Mouse (Mus musculus): ENCODE measurements at regions not wholly inside any gene's neighbourhood (a gene's known extent, or its start where the extent isn't known, plus 50 kb on each side); places are given as distances from the start of the nearest gene placed in this dataset.
A peak's percentile ranks its signal among the peaks of the same experiment; 100 is the strongest.

DNA sequence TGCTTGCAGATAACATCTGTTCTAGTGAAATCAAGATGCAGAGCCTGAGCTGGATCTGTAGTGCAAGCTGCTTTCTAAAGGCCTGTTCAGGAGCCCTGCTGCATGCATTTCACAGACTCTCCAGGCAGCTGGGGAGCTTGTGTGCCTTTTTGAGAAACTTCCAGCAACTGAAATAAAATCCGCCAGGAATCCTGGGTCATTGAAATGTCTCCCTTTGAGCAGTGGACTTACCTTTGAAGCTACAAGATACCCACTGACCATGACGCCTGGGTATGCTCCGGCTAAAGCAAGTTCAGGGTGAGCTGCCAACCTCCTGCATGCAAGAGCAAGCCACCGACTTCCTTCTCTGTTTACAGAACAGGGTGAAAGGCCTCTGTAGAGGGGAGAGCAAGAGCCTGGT, 278.7 kb downstream of the Cenpw start:
- TF ChIP-seq CTCF (conservative IDR thresholded peaks at IDR 0.05; ENCODE audit: low read length) = no peak
- no peak for TF ChIP-seq NANOG (IDR thresholded peaks at IDR 0.05; ENCODE audit: borderline replicate concordance, low read length)
- TF ChIP-seq POU5F1 (IDR thresholded peaks at IDR 0.05; ENCODE audit: borderline replicate concordance, low read length) = no peak
- H3K36me3 ChIP-seq (ENCODE audit: insufficient read depth, low read length) = no peaks in the 10 kb centered on the region
- H3K4me1 ChIP-seq (replicated peaks; ENCODE audit: low read depth, low read length) = no peaks in the 10 kb centered on the region
- no peaks in the 10 kb centered on the region for H3K9me3 ChIP-seq (ENCODE audit: low read length)
- H3K27me3 ChIP-seq (ENCODE audit: insufficient read depth, low read length) = no peaks in the 10 kb centered on the region
- no peak overlapping the region for H3K4me3 ChIP-seq (replicated peaks; ENCODE audit: low read length)

DNA sequence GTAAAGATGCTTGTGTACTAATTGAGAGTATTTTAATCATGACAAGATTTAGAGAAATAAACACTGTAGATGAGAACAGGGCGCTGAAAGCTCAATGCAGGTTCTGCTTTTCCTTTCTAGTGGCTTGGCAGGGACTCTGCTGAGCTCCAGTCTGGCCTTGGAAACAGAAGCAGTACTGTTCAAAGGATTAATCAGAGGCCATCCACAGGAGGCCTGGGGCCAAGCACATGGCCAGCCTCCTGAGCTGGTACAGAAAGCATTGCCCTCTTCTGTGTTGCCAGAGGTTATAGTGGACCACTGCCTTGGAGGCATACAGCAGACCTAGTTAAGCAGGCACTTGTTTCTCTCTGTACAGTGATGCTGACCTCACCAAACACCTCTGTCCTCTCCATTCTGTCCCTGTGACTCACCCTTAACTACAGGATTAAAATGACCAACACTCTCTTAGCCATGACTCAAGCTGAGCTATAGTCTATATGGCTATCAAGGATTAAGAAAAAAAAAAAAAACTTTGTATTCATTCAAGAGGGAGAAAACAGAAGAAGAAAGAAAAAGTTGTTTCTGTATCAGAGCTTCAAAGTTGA, 302.5 kb downstream of the Cenpw start:
- Histone ChIP-seq H3K27me3 (ENCODE audit: insufficient read depth, low read length) (no peaks in the 10 kb centered on the region), H3K4me3 (replicated peaks; ENCODE audit: low read length) (no peak overlapping the region), H3K9me3 (ENCODE audit: low read length) (no peaks in the 10 kb centered on the region), H3K36me3 (ENCODE audit: insufficient read depth, low read length) (no peaks in the 10 kb centered on the region), H3K4me1 (replicated peaks; ENCODE audit: low read depth, low read length) (no peaks in the 10 kb centered on the region)
- TF ChIP-seq NANOG (IDR thresholded peaks at IDR 0.05; ENCODE audit: borderline replicate concordance, low read length) = no peak
- TF ChIP-seq CTCF (conservative IDR thresholded peaks at IDR 0.05; ENCODE audit: low read length) = no peak
- TF ChIP-seq POU5F1 (IDR thresholded peaks at IDR 0.05; ENCODE audit: borderline replicate concordance, low read length) = no peak

DNA sequence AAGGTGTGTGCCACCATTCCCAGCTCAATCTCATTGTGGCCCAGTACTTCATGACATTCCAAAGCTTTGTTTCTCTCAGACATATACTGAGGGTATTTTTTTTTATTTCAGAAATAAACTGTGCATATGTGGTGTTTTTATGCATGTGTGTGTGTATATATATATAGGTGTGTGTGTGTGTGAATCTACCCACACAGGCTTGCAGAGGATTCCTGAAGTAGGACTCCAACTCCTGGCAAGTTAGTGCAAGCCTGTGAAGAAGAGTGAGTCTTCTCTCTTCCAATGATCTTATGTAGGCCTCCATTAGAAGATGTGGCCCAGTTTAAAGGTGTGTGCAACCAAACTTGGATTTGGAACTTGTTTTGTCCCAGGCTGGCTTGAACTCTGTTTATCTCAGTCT, 328.9 kb upstream of the Rspo3 start:
- H3K36me3 ChIP-seq (ENCODE audit: insufficient read depth, low read length) = no peaks in the 10 kb centered on the region
- H3K4me3 ChIP-seq (replicated peaks; ENCODE audit: low read length) = no peak overlapping the region
- TF ChIP-seq NANOG (IDR thresholded peaks at IDR 0.05; ENCODE audit: borderline replicate concordance, low read length) (no peak), CTCF (conservative IDR thresholded peaks at IDR 0.05; ENCODE audit: low read length) (no peak), POU5F1 (IDR thresholded peaks at IDR 0.05; ENCODE audit: borderline replicate concordance, low read length) (no peak)
- peaks cover 11% of the 10 kb centered on the region for H3K4me1 ChIP-seq (replicated peaks; ENCODE audit: low read depth, low read length)
- H3K27me3 ChIP-seq (ENCODE audit: insufficient read depth, low read length) = 0 out of 2 replicates have a peak, but pooled peaks cover 7% of the 10 kb centered on the region
- H3K9me3 ChIP-seq (ENCODE audit: low read length) = no peaks in the 10 kb centered on the region

DNA sequence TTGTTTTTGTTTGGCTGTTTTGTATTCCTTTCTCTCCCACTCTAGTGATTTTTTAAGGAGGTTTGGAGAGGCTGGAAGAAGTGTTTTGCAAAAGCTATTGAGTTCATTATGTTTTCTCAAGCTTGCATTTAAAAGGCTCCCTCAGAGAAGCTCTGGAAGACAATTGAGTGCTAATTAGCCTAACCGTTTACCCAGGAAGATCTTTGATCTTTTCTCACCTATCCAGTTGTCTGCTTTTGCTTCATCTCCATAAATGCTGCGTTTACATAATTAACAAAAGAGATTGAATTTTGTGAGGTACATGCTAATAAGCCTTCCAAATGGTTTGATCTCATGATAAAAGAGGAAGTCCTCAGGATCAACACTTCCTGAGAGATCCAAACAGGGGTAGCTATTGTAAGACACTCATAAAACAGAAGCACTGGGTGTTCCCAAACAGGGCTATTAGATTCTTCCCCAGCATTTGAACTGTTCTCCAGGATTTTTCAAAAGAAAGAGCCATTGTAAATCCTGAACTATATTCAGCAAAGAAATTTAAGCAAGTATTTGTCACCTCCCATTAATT, 320.2 kb upstream of the Rspo3 start:
- Histone ChIP-seq H3K36me3 (ENCODE audit: insufficient read depth, low read length) (no peaks in the 10 kb centered on the region), H3K27me3 (ENCODE audit: insufficient read depth, low read length) (peaks cover 10% of the 10 kb centered on the region; the same call in 1 of the 2 replicates), H3K4me1 (replicated peaks; ENCODE audit: low read depth, low read length) (peaks cover 23% of the 10 kb centered on the region), H3K9me3 (ENCODE audit: low read length) (no peaks in the 10 kb centered on the region), H3K4me3 (replicated peaks; ENCODE audit: low read length) (no peak overlapping the region)
- peak; percentile 39; the same call in 1 of the 2 replicates for TF ChIP-seq POU5F1 (IDR thresholded peaks at IDR 0.05; ENCODE audit: borderline replicate concordance, low read length)
- peak; percentile 86 for TF ChIP-seq NANOG (IDR thresholded peaks at IDR 0.05; ENCODE audit: borderline replicate concordance, low read length)
- TF ChIP-seq CTCF (conservative IDR thresholded peaks at IDR 0.05; ENCODE audit: low read length) = no peak

DNA sequence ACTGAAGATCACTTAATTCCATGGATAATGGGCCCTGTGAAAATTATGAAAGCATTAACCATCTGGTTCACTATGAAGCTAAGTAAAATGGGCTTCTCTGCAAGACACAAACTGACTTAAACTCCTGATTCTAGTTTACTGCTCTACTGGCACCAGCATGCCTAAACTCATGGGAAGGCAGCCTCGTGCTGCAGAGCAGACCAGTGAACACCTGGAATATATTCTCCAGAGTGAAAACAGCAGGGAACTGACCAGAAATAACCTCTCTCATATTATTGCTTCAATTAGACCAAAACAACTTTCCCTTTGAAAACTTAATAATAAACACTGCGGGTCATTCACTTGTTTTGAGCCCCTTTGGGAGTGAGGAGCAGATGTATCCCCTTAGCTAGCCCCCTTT, 316.8 kb upstream of the Rspo3 start:
- Histone ChIP-seq H3K36me3 (ENCODE audit: insufficient read depth, low read length) (no peaks in the 10 kb centered on the region), H3K9me3 (ENCODE audit: low read length) (no peaks in the 10 kb centered on the region), H3K27me3 (ENCODE audit: insufficient read depth, low read length) (peaks cover 5% of the 10 kb centered on the region; the same call in 1 of the 2 replicates), H3K4me3 (replicated peaks; ENCODE audit: low read length) (no peak overlapping the region), H3K4me1 (replicated peaks; ENCODE audit: low read depth, low read length) (peaks cover 23% of the 10 kb centered on the region)
- TF ChIP-seq POU5F1 (IDR thresholded peaks at IDR 0.05; ENCODE audit: borderline replicate concordance, low read length) = no peak
- no peak for TF ChIP-seq NANOG (IDR thresholded peaks at IDR 0.05; ENCODE audit: borderline replicate concordance, low read length)
- TF ChIP-seq CTCF (conservative IDR thresholded peaks at IDR 0.05; ENCODE audit: low read length) = no peak

DNA sequence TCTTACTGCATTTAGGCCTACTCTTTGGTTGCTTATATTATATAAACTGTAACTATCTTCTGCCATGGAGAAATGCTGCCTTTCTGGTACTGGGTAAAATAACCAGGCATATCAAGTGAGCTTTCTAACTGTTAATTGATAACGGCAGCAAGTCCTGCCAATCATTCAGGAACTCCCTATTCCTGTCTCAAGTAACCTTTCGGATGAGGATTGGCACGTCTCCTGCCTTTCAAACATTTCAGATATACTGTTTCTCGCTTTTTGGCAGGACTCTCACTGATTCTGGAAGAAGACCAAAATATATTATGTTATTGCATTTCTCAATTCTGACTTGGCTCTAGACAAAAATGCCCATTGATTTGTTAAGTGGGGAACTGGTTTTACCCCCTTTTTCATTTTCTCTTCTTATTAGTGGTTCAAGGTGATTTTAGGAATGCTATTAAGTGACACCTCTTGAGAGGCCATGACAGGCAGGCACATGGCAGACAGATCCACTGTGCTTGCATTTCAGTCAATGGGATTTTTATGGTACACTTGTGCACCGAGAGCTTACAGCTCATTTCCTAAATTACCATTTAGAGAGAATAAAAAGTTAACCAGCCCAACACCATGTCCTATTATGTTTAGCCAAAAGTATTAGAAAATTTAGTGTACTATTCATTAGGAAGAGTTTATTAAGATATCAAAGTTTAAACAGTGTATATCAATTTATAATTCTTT, 289.4 kb upstream of the Rspo3 start:
- TF ChIP-seq CTCF (conservative IDR thresholded peaks at IDR 0.05; ENCODE audit: low read length) (no peak), NANOG (IDR thresholded peaks at IDR 0.05; ENCODE audit: borderline replicate concordance, low read length) (no peak), POU5F1 (IDR thresholded peaks at IDR 0.05; ENCODE audit: borderline replicate concordance, low read length) (no peak)

DNA sequence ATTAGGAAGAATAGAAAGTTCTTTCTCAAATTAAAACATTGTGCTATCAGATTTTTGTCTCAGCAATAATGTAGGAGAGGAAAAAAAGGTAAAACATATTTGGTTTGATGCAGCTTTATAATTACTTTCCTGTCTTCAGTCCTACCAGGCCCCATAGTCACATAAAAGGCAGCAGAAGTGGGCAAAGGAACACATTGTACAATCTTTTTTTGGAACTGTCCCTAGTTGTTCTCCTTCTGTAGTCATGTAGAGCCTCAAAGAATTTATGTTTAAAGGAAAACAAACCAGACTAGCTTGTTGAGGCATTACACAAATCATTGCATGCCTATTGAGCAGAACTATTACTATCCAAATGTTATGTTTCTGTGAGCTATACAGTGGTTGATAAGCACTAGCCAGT, 288.7 kb upstream of the Rspo3 start:
- no peaks in the 10 kb centered on the region for H3K9me3 ChIP-seq (ENCODE audit: low read length)
- no peaks in the 10 kb centered on the region for H3K36me3 ChIP-seq (ENCODE audit: insufficient read depth, low read length)
- no peak overlapping the region for H3K4me3 ChIP-seq (replicated peaks; ENCODE audit: low read length)
- H3K4me1 ChIP-seq (replicated peaks; ENCODE audit: low read depth, low read length) = no peaks in the 10 kb centered on the region
- no peaks in the 10 kb centered on the region for H3K27me3 ChIP-seq (ENCODE audit: insufficient read depth, low read length)
- TF ChIP-seq NANOG (IDR thresholded peaks at IDR 0.05; ENCODE audit: borderline replicate concordance, low read length) = no peak
- TF ChIP-seq POU5F1 (IDR thresholded peaks at IDR 0.05; ENCODE audit: borderline replicate concordance, low read length) = no peak
- TF ChIP-seq CTCF (conservative IDR thresholded peaks at IDR 0.05; ENCODE audit: low read length) = no peak

More for the DNA sequence above, 289.4 kb upstream of the Rspo3 start:
- Histone ChIP-seq H3K4me1 (replicated peaks; ENCODE audit: low read depth, low read length) (no peaks in the 10 kb centered on the region), H3K36me3 (ENCODE audit: insufficient read depth, low read length) (no peaks in the 10 kb centered on the region), H3K27me3 (ENCODE audit: insufficient read depth, low read length) (no peaks in the 10 kb centered on the region), H3K4me3 (replicated peaks; ENCODE audit: low read length) (no peak overlapping the region), H3K9me3 (ENCODE audit: low read length) (no peaks in the 10 kb centered on the region)

DNA sequence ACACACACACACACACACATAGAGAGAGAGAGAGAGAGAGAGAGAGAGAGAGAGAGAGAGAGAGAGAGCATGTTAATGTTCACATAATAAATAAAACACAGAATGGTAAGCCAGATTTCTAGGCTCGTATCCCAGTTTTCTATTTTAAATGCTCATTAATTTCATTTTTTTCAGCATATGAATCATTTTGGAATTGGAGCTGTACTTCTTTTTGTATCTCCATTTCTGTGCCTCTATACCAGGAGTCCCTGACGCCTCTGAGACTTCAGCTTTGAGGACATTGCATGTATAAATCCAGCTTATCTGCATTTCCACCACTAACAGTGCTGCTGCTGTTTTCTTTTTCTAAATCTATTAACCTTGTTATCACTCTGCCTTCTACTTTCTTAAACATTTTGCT, 287.5 kb upstream of the Rspo3 start:
- H3K9me3 ChIP-seq (ENCODE audit: low read length) = no peaks in the 10 kb centered on the region
- H3K36me3 ChIP-seq (ENCODE audit: insufficient read depth, low read length) = no peaks in the 10 kb centered on the region
- no peaks in the 10 kb centered on the region for H3K27me3 ChIP-seq (ENCODE audit: insufficient read depth, low read length)
- no peaks in the 10 kb centered on the region for H3K4me1 ChIP-seq (replicated peaks; ENCODE audit: low read depth, low read length)
- H3K4me3 ChIP-seq (replicated peaks; ENCODE audit: low read length) = no peak overlapping the region
- TF ChIP-seq POU5F1 (IDR thresholded peaks at IDR 0.05; ENCODE audit: borderline replicate concordance, low read length) = no peak
- TF ChIP-seq CTCF (conservative IDR thresholded peaks at IDR 0.05; ENCODE audit: low read length) = no peak
- no peak for TF ChIP-seq NANOG (IDR thresholded peaks at IDR 0.05; ENCODE audit: borderline replicate concordance, low read length)

Measured in E14TG2a.4 (cell line).